Mouse (Mus musculus) heart, embryonic 10.5 days (tissue): ENCODE results near the gene Gm3435. TPM values are rescaled to one million over a fixed set of nuclear protein-coding genes. Genes with fewer than 3 reads are reported as not detected.

Source experiments
- DNase-seq: peaks from one replicate; pipeline ENCODE4 v3.0.0-alpha.2; 2017; ENCODE audit warnings: low spot score
- H3K27ac ChIP-seq: fragments of 300-500 bp; sonication (generic); 2 replicates; pipeline ENCODE4 v1.5.1; 2016; ENCODE audit warnings: mild to moderate bottlenecking
- H3K27me3 ChIP-seq: fragments of 300-500 bp; sonication (generic); 2 replicates; pipeline ENCODE4 v1.6.1; 2016; ENCODE audit warnings: mild to moderate bottlenecking; ENCODE audit not compliant: poor library complexity, insufficient read depth, severe bottlenecking
- H3K36me3 ChIP-seq: fragments of 300-500 bp; sonication (generic); 2 replicates; pipeline ENCODE4 v1.6.1; 2016; ENCODE audit warnings: mild to moderate bottlenecking, moderate library complexity
- H3K4me1 ChIP-seq: fragments of 300-500 bp; sonication (generic); 2 replicates; pipeline ENCODE4 v1.6.1; 2016; ENCODE audit warnings: mild to moderate bottlenecking
- H3K4me3 ChIP-seq: fragments of 300-500 bp; sonication (generic); 2 replicates; pipeline ENCODE4 v1.5.1; 2016; ENCODE audit warnings: mild to moderate bottlenecking, moderate library complexity
- H3K9me3 ChIP-seq: fragments of 300-500 bp; sonication (generic); 2 replicates; pipeline ENCODE4 v1.6.1; 2016; ENCODE audit warnings: mild to moderate bottlenecking, moderate library complexity
- WGBS: fragments of 180-500 bp; shearing (Covaris S2); methylation state at CpG from one replicate; pipeline ENCODE4 v1.1.7; 2016; 5-methylcytosine and 5-hydroxymethylcytosine counted together
- polyA plus RNA-seq: library from polyadenylated mRNA; unstranded; fragments of >200 nt; fragmentation: Nextera tagmentation; extraction: Ambion mirVana; gene quantifications from 2 replicates; pipeline ENCODE4 v1.2.1, GENCODE M21; 2016

The Gm3435 gene
- polyA plus RNA-seq, 1 experiment from 2014 or later = 4.7 TPM

- WGBS = 85% methylated on average over 4 of the region's 4 CpGs
These were observed 45.9 kb downstream of the Gm3435 start for GRCm38 (mm10) chr17:15055925-15056324.

GRCm38 (mm10) chr17:15058161-15058591 lies 48.2 kb downstream of the Gm3435 start:
- peaks cover 27% of the 10 kb centered on the region for H3K36me3 ChIP-seq
- peaks cover 15% of the 10 kb centered on the region for H3K4me1 ChIP-seq

More at GRCm38 (mm10) chr17:15055925-15056324, 45.9 kb downstream of the Gm3435 start:
- peaks cover 17% of the 10 kb centered on the region for H3K36me3 ChIP-seq
- peak; percentile 61 for DNase-seq
- no peak overlapping the region for H3K4me3 ChIP-seq
- H3K27me3 ChIP-seq = peaks cover 7% of the 10 kb centered on the region; the same call in 1 of the 2 replicates
- peaks cover 15% of the 10 kb centered on the region for H3K4me1 ChIP-seq
- no peaks in the 10 kb centered on the region for H3K9me3 ChIP-seq
- no peak overlapping the region for H3K27ac ChIP-seq

GRCm38 (mm10) chr17:15059646-15060045 lies 49.7 kb downstream of the Gm3435 start:
- H3K27me3 ChIP-seq = peaks cover 20% of the 10 kb centered on the region; the same call in 1 of the 2 replicates
- H3K27ac ChIP-seq = no peak overlapping the region
- H3K4me3 ChIP-seq = no peak overlapping the region
- 93% methylated on average over 14 of the region's 14 CpGs for WGBS
- H3K9me3 ChIP-seq = no peaks in the 10 kb centered on the region
- peaks cover 15% of the 10 kb centered on the region for H3K4me1 ChIP-seq
- peak; percentile 36 for DNase-seq
- peaks cover 27% of the 10 kb centered on the region for H3K36me3 ChIP-seq

More at GRCm38 (mm10) chr17:15058161-15058591, 48.2 kb downstream of the Gm3435 start:
- Histone ChIP-seq H3K27ac (peak overlapping the region; percentile 43; the same call in 1 of the 2 replicates), H3K4me3 (no peak overlapping the region), H3K27me3 (peaks cover 20% of the 10 kb centered on the region; the same call in 1 of the 2 replicates), H3K9me3 (no peaks in the 10 kb centered on the region)
- peak; percentile 89 for DNase-seq
- WGBS = 44% methylated on average over 5 of the region's 5 CpGs

GRCm38 (mm10) chr17:15060356-15060755 lies 50.4 kb downstream of the Gm3435 start:
- Histone ChIP-seq H3K4me3 (no peak overlapping the region), H3K36me3 (peaks cover 24% of the 10 kb centered on the region), H3K27ac (no peak overlapping the region), H3K27me3 (peaks cover 20% of the 10 kb centered on the region; the same call in 1 of the 2 replicates), H3K4me1 (peaks cover 15% of the 10 kb centered on the region), H3K9me3 (no peaks in the 10 kb centered on the region)
- DNase-seq = peak; percentile 67
- WGBS = 90% methylated on average over 6 of the region's 6 CpGs

GRCm38 (mm10) chr17:15065391-15066024 lies 55.5 kb downstream of the Gm3435 start:
- WGBS = 41% methylated on average over 13 of the region's 13 CpGs
- H3K36me3 ChIP-seq = peaks cover 11% of the 10 kb centered on the region
- H3K27ac ChIP-seq = no peak overlapping the region
- H3K4me3 ChIP-seq = no peak overlapping the region
- DNase-seq = peak; percentile 82
- peaks cover 30% of the 10 kb centered on the region for H3K4me1 ChIP-seq
- H3K27me3 ChIP-seq = peaks cover 13% of the 10 kb centered on the region; the same call in 1 of the 2 replicates
- H3K9me3 ChIP-seq = no peaks in the 10 kb centered on the region

GRCm38 (mm10) chr17:15066066-15066465 lies 56.1 kb downstream of the Gm3435 start:
- WGBS = 40% methylated on average over 6 of the region's 6 CpGs
- H3K4me3 ChIP-seq = no peak overlapping the region
- no peaks in the 10 kb centered on the region for H3K9me3 ChIP-seq
- H3K27me3 ChIP-seq = peaks cover 13% of the 10 kb centered on the region; the same call in 1 of the 2 replicates
- H3K27ac ChIP-seq = no peak overlapping the region
- H3K4me1 ChIP-seq = peaks cover 30% of the 10 kb centered on the region
- H3K36me3 ChIP-seq = peaks cover 8% of the 10 kb centered on the region
- peak; percentile 75 for DNase-seq

- Histone ChIP-seq H3K4me1 (peaks cover 30% of the 10 kb centered on the region), H3K9me3 (no peaks in the 10 kb centered on the region), H3K36me3 (peaks cover 5% of the 10 kb centered on the region), H3K4me3 (no peak overlapping the region), H3K27ac (no peak overlapping the region), H3K27me3 (peaks cover 10% of the 10 kb centered on the region; the same call in 1 of the 2 replicates)
- peak; percentile 76 for DNase-seq
- 44% methylated on average over 1 of the region's 1 CpGs for WGBS
These were observed 56.9 kb downstream of the Gm3435 start for GRCm38 (mm10) chr17:15066911-15067310.

- Histone ChIP-seq H3K36me3 (no peaks in the 10 kb centered on the region), H3K27me3 (no peaks in the 10 kb centered on the region), H3K4me1 (peaks cover 30% of the 10 kb centered on the region), H3K27ac (peak overlapping the region; percentile 37; the same call in 1 of the 2 replicates), H3K4me3 (no peak overlapping the region), H3K9me3 (no peaks in the 10 kb centered on the region)
- 46% methylated on average over 8 of the region's 8 CpGs for WGBS
- DNase-seq = peak; percentile 73
These were observed 58.2 kb downstream of the Gm3435 start for GRCm38 (mm10) chr17:15068040-15068792.

- Histone ChIP-seq H3K36me3 (no peaks in the 10 kb centered on the region), H3K9me3 (no peaks in the 10 kb centered on the region), H3K4me1 (peaks cover 30% of the 10 kb centered on the region), H3K27me3 (no peaks in the 10 kb centered on the region), H3K27ac (no peak overlapping the region), H3K4me3 (no peak overlapping the region)
- no peak for DNase-seq
- whole genome bisulfite sequencing = 50% methylated on average over 2 of the region's 2 CpGs
These were observed 59.1 kb downstream of the Gm3435 start for GRCm38 (mm10) chr17:15069124-15069523.

Other genes starting within 250 kb of the Gm3435 start
- gene Wdr27, start 67.0 kb upstream of the Gm3435 start, polyA plus RNA-seq = 3.2 TPM in 2 replicates
- gene 1600012H06Rik, start 67.0 kb upstream of the Gm3435 start, polyA plus RNA-seq = 29.8 and 32.8 TPM in 2 replicates
- gene Phf10, start 48.9 kb upstream of the Gm3435 start, polyA plus RNA-seq = 18.9 and 33.3 TPM in 2 replicates
- 7.9 and 9.4 TPM in 2 replicates for gene 9030025P20Rik, start 31.7 kb upstream of the Gm3435 start, polyA plus RNA-seq
- gene Gm3417, start 31.4 kb upstream of the Gm3435 start, polyA plus RNA-seq = 0.92 TPM in 1 of 2 replicates, not detected in the other
- gene Ermard, start 31.0 kb downstream of the Gm3435 start, polyA plus RNA-seq = 67.6 and 80.2 TPM in 2 replicates
- 0.60 and 0.83 TPM in 2 replicates for gene Tcte3, start 31.3 kb downstream of the Gm3435 start, polyA plus RNA-seq
- 2.7 and 3.2 TPM in 2 replicates for gene Gm3448, start 31.4 kb downstream of the Gm3435 start, polyA plus RNA-seq